Mouse (Mus musculus): ENCODE data around the gene Dnajb3.
"Not testable (repeated sequence)": the region's sequence is repeated elsewhere in the genome, so short reads cannot be mapped to it uniquely, and the experiment has no call there.

Dnajb3 gene

DNA sequence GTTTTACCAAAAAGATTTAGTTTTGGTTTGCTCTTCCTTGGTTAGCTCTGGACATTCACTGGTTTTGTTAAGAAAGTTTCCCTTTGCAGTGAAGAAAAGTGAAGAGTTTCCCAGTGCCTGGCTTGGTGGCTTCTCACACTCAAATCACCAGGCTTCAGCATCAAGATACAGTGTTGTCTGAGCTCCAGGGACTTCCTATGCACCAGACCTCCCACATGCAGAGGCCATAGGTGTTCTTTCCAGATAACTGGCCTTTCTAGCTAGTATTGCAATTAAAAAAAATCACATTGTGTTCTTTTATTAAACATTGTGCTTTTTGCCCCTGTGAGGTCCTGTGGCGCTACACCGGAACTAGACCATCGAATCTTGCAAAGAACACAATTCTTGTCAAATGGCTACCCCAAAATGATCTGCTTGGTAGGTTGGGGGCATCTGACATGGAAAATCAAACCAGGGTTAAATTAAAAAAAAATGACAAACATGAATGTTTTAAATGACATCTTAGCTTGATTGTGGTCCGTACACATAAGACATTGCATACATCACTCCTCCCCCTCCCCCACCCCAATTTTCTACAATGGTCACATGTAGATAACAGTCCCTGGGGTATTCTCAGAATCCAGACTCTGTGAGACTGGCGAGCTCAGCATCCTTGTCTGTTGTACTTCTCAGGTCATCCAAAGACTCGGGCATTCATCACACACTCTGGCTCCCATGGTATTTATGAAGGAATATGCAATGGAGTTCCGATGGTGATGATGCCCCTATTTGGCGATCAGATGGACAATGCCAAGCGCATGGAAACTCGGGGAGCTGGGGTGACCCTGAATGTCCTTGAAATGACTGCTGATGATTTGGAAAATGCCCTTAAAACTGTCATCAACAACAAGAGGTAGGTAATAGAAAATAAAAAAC lies 10.1 kb upstream of the Dnajb3 start:
- peak; percentile 14 for DNase-seq (ENCODE audit: low read depth)

DNA sequence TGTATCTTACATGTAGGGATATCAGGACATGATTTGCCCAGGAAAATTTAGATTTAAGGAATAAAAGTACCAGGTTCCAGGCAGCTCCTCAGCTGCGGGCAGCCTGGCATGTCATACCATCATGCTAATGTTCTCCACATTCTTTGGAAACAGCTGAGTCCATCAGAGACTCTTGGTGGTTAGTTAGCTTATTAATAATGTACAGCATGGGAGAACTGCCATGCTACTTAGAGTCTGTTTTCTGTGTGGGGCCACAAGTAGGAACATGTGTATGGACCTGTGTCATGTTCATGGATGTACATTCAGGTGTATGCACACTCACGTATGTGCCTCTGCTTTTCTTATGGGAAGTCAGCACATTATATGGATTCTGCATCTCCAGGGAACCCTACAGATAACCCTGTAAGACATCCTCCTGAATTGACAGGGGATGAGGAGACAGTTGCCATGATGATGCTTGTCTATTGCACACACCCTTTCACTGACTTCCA lies 8.9 kb upstream of the Dnajb3 start:
- peak; percentile 5 for DNase-seq (ENCODE audit: low read depth)

DNA sequence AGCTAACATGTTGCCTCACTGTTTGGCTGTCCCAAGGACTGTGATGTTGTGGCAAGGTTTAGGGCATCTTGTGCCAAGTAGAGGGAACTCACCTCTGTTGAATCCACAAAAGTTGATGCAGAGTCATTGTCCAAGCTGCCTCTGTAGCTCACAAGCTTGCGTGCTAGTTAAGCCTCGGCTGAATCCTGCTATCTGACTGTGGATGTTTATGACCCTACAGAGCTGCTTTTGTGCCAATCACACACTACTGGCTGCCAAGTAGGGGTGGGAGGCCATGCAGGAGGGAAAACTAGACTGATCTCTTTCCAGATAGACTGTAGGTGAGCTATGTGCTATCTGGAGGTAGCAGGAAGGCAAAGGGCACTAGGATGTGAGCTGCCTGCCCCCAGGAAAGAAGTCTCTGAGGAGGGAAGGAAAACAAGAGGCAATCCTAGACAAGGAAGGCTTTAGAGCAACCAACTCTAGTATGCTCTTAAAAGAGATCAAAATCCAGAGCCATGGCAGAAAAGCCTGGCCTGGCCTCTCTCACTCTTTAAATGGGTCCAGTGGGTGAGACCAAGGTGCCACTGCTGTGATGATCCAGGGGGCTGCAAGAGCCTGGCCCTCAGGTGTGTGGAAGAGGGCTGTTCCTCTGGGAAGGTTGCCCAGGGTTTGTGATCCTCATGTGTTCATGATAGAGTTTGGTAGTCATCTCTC lies 8.3 kb upstream of the Dnajb3 start:
- peak; percentile 14 for DNase-seq (ENCODE audit: low read depth)

DNA sequence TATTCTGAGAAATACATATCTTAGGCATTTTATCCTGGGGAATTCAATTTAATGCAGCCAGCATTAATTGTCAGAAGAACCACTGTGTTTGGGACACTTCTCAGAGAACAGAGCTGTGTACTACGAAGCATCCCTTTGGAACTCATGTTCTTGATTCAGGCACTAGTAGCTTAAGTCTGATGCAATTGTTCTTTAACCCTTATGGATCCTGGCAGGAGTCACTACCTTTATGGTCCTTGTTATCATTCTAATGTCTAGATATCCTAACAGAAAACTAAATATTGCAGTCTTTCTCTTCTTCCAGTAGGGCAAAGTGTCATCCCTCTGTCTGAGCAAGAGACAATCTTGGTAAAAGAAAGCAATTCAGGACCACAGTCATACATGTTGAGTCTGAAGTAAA lies 7.5 kb upstream of the Dnajb3 start:
- DNase-seq (ENCODE audit: low read depth): peak; percentile 9

DNA sequence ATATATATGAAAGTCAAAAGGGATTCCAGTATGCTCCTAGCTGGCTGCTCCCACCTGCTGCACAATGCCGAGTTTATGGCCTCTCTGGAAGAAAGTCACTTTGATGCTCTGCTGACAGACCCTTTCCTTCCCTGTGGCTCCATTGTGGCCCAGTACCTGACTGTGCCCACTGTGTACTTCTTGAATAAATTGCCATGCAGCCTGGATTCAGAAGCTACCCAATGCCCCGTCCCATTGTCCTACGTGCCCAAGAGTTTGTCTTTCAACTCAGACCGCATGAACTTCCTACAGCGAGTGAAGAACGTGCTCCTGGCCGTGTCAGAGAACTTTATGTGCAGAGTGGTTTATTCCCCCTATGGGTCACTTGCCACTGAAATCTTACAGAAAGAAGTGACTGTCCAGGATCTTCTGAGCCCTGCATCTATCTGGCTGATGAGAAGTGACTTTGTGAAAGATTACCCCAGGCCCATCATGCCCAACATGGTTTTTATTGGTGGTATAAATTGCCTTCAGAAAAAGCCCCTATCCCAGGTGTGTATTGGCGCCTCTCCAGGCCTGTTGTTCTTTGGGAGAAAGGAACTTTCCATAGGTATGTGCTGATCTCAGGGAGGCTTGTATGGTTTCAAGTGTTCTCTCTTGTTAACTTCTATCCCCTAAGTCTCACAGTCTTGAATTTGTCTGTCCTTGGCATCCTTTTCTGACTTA lies 6.9 kb upstream of the Dnajb3 start:
- DNase-seq (ENCODE audit: low read depth): peak; percentile 19

DNA sequence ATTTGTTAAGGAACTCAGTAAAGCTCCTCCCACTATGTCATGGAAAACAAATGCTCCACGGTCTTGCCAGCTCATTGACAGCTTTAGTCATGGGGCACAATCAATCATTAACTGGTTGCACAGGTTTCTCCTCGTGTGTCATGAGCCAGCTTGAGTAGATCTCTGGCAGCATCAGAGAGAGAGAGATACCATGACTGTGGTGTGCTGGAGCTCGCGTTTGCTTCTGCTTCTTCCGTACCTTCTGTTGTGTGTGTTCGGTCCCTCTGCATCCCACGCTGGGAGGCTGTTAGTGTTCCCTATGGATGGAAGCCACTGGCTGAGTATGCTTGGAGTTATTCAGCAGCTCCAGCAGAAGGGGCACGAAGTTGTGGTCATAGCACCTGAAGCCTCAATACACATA lies 6.2 kb upstream of the Dnajb3 start, which contains the start of gene Ugt1a1:
Gene Ugt1a1, plus strand, starts transcription at position 148 of the 400 bp plus-strand sequence.
- peak; percentile 44 for DNase-seq (ENCODE audit: low read depth)

DNA sequence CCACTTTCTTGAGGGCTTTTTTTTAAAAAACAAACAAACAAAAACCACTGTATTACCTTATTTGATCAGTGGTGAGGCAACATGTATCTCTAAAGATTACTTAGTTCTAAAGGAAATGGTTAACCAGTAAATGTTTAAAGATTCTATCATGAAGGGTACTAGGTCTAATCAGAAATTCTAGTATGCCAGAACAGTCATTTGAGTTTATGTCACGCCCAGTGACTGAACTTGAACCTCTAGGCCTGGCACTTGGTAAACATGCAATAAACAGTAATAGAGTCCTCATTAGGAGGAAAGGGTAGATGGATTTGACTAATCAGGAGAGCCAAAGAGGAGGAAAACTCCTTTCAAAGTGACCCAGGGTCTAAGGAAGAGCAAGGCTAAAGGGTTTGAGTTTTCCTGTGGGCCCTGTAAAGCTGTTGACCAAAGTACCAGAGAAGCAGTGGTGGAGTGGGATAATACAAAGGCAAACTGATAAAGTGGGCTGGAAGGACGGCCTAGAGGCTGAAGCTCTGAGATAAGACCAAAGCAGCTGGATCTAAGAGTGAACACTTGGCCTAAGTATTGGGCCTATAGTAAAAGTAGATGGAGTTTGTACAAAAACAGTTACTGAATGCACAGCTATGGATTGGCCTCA lies 1.4 kb upstream of the Dnajb3 start:
- DNase-seq (ENCODE audit: low read depth): no peak

DNA sequence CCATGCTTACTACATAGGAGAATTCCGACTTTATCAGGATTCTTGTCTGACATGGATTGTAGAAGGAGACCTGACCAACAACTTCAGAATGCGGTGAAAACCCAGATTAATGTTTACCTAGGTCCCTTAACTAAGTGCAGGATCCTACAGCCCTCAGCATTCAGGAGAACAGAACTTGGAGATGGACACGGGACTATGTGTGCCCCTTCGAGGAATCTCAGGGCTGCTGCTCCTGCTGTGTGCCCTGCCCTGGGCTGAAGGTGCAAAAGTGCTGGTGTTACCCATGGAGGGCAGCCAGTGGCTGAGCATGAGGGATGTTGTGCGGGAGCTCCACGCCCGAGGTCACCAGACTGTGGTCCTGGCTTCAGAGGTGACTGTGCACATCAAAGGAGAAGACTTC lies 5.1 kb downstream of the Dnajb3 start, which contains the start of gene Ugt1a2:
Gene Ugt1a2, plus strand, starts transcription at position 146 of the 400 bp plus-strand sequence.
- DNase-seq (ENCODE audit: low read depth): no peak

DNA sequence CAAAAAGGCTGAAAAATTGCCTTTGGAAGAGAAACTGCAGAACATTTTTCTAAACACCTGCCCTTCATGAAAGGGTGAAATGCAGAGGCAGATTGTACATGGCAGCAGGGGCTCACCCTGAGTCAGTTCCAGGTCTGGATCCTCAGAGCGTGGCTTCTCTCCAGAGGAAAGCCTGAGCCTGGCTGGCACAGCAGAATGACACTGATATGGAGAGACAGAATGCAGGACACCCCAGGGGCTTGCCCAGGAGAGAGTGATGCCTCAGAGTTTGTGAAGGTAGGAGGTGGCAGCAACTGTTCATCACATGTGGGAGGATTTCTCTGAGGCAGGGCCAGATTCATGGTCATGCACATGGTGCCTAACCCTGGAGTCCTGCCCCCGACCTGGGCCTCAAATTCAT lies 5.6 kb downstream of the Dnajb3 start:
- DNase-seq (ENCODE audit: low read depth): peak; percentile 16

DNA sequence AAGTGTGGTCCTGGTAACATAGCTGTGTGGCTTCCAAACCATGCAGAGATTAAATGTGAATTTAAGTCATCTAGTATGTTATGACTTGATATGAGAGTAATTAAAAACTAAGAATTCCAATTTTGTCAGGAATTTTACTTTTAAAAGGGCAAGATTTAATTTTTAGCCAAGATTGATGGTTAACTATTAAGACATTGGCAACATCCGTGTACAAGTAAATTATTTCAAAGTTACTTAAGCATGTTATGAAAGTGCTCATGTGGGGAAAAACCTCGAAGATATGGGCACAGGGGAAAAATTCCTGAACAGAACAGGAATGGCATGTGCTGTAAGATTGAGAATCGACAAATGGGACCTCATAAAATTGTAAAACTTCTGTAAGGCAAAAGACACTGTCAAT lies 8.1 kb downstream of the Dnajb3 start:
- no peak for DNase-seq (ENCODE audit: low read depth)

DNA sequence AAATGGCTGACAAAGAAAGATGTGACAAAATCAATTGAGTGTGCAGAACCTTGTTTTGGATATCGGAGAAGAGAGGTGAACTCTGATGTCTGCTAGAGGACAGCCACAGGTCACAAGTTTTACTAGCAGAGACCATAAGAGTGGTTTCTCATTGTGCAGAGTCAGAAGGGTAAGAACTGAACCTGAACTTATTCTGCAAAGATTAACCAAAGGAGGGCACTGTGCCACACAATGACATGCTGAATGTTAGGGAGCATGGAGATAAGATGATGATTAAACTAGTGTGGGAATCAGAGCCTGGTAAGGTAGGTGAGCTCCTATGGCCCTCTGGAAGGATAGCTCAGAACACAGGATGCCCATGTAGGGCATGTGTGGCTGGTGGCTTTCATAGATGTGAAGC lies 9.9 kb downstream of the Dnajb3 start:
- no peak for DNase-seq (ENCODE audit: low read depth)

DNA sequence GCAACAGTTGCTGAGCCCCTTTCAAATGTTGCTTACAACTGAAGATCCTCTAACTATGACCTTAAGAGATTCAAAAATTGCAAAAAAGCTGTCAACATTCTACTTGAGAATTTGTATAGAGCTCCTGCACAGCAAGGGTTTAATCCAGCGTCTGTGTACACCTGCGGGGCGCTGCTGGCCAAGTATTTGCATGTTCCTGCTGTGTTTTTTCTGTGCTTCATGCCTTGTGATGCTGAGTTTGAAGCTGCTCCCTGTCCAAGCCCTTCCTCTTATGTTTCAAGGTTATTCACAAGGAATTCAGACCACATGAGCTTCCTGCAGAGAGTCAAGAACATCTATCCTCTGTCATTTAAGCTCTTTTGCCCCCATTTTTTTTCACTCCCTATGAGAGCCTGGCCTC lies 13.4 kb downstream of the Dnajb3 start:
- no peak for DNase-seq (ENCODE audit: low read depth)

DNA sequence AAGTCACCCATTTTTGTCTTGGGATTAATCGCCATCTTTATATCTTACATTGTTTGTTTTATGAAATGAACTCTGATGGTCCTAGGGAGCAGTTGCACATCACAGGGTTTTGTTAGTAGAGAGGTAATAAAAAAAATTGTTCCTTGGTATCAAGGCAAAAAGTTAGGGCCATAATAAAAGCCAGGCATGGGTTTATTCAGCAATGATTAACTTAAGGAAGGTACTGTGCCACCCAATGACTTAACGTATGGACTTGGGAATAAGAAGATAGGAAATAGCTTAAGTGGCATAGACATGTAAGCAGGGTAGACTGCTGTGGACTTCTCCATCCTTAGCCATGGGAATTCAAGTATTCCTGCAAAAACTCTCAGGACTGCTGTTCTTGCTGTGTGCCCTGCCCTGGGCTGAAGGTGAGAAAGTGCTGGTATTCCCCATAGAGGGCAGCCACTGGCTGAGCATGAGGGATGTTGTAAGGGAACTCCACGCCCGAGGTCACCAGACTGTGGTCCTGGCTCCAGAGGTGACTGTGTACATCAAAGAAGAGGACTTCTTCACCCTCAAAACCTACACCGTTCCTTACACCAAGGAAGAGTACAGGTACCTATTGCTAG lies 19.2 kb downstream of the Dnajb3 start:
- DNase-seq (ENCODE audit: low read depth): no peak

DNA sequence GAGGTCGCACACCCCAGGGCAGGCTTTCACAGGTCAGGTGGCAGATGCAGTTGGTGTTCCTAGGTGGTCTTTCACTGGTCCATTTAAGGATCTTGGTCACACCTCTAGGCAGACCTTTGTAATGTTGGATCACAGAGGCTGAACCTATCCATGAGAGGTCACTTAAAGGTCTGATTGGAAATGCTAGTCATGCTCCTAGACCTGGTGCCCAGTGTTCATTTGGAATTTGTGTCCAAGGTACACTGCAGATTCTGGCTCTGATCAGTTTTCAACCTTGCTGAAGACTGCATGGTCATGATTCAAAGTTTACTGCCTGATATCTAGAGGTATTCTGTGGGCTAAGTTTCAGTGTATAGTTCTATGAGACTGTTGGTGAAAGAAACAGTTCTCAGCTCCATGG lies 25.9 kb downstream of the Dnajb3 start:
- DNase-seq (ENCODE audit: low read depth): no peak

DNA sequence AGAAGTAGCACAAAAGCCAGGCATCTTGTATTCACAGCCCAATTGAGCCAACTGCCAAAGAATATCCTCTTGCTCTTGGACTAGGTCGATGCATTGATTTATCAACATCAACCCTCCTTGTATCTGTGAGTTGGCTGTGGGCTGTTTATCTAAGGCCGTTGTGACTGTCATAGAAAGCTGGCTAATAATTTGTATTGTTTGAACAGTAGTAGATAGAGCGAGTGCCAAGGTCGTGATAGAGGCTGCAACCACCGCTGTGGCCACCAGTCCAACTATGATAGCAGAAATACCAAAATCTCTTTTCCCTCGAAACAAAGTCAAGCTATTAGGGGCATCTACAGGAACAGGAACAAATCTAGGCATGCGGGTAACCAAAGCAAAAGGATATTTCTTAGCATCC lies 33.4 kb downstream of the Dnajb3 start:
- DNase-seq (ENCODE audit: low read depth): not testable (repeated sequence)

DNA sequence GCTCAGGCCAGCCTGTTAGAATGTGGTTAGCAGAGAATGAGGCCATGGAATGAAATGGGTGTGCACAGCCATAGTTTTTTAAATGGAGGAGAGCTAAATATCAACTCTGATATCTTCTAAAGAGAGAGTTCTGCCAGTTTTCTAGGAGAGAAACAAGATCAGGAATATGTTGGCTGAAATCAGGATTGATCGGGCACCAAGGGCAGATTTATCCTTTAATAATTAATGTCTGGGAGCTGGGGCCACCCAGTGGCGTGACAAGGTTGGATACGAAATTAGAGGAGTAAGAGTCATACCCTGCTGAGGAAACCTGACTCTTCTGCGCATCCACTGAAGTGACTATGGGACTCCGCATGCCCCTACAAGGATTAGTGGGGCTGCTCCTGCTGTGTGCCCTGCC lies 39.9 kb downstream of the Dnajb3 start, which contains the start of gene Ugt1a5:
Gene Ugt1a5, plus strand, starts transcription at position 302 of the 400 bp plus-strand sequence.
- DNase-seq (ENCODE audit: low read depth): no peak

DNA sequence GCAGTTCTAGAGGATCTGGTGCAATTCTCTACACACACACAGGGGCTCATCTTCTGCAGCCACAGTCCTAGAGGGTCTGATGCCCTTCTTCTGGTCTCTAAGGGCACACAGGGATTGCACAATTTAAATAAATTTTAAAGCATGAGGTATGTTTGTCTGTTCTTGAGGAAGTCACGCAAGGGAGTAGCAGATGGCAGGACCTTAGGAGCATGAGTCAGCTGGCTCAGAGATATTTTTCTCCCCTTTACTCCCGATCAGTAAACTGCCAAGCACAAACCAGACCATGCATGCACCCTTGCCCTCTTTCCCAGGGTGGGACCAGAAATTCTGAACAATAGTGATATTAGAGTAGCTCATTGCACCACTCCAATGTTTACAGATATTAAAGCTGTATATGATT lies 47.2 kb downstream of the Dnajb3 start:
- DNase-seq (ENCODE audit: low read depth): no peak
